Mouse (Mus musculus): Measurements from ENCODE around the gene Alg3. TPM values are rescaled to one million over a fixed set of nuclear protein-coding genes. Genes with fewer than 3 reads are reported as not detected.
A peak's percentile ranks its signal among the peaks of the same experiment; 100 is the strongest.

Gene Alg3
- polyA plus RNA-seq (2012) = 1.2 and 1.4 TPM in 2 replicates

DNA sequence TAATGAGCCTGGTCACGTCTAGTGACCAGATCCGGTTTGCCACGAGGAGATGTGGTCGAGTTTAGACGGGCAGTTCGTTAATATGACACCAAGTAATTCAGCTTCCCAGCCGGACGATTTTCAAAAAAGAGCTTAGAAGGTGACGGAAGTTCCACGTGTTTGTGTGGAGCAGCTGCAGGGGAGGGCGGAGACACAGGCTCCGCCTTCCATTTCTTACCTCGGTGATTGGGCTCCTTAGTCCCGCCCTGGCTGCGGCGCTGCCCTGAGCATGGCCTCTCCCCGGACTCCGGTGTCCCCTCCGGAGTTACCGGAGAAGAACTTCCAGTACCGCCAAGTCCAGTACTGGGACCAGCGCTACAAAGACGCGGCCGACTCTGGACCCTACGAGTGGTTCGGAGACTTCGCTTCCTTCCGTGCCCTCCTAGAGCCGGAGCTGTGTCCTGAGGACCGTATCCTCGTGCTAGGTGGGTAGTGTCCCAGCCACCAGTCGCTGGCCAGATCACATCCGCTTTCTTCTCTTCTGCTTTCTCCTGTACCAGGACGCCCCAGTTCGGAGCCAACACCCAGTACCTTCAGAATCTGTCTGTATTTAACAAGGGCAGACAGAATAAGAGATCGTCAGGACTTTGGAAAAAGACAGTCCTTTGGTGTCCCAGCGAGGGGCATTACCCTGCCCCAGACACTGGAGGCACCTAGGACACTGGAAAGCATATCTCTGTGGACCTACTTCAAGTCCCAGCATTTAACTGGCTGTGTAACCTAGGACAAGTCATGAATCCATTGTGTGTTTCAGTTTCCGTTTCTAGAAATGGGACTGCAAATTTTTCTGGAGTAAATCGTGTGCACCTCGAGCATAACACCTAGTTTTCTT is at the start of gene Alg3, which contains the start of the genes Eef1akmt4 and Gm49333:
Alg3 (minus strand) TSS at position 379 of the 871 bp plus-strand sequence.
Eef1akmt4 (plus strand) TSS at position 237 of the 871 bp plus-strand sequence.
Gm49333 (plus strand) TSS at position 254 of the 871 bp plus-strand sequence.
- TF ChIP-seq GATA1 (IDR thresholded peaks at IDR 0.05; ENCODE audit: low read length) = no peak
- TF ChIP-seq TAL1 (IDR thresholded peaks at IDR 0.05; ENCODE audit: low read length) = no peak
- Histone ChIP-seq H3K4me1 (ENCODE audit: control insufficient read depth) (peaks cover 42% of the 10 kb centered on the region), H3K9me3 (ENCODE audit: control insufficient read depth, low read length) (no peaks in the 10 kb centered on the region)

DNA sequence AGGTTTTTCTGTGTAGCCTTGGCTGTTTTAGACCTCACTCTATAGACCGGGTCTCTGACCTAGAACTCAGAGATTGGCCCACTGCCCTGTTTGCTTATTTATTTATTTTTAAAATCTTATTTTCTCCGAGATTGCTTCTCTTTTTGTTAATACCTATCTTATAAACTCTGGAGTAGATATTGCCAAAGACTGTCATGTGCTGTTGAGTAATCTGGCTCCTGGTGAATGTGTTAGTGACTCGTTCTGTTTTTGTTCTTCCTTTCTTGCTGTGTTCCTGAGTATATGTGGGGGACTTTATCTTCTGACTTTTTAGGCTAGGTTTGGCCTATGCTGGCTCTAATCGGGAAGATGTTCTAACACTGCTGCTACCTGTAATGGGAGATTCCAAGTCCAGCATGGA is 46.1 kb upstream of the Alg3 start:
- no peak overlapping the region for H3K4me3 ChIP-seq (replicated peaks)
- peaks cover 93% of the 10 kb centered on the region for H3K36me3 ChIP-seq (ENCODE audit: control insufficient read depth)
- TF ChIP-seq TAL1 (IDR thresholded peaks at IDR 0.05; ENCODE audit: low read length) = no peak
- TF ChIP-seq GATA1 (IDR thresholded peaks at IDR 0.05; ENCODE audit: low read length) = no peak
- no peaks in the 10 kb centered on the region for H3K27me3 ChIP-seq (ENCODE audit: control insufficient read depth)
- no peaks in the 10 kb centered on the region for H3K9me3 ChIP-seq (ENCODE audit: control insufficient read depth, low read length)
- peaks cover 7% of the 10 kb centered on the region for H3K4me1 ChIP-seq (ENCODE audit: control insufficient read depth)

More for the DNA sequence above, at the start of gene Alg3, which contains the start of the genes Eef1akmt4 and Gm49333:
- Histone ChIP-seq H3K4me3 (replicated peaks) (peak within 1 kb of the TSS; percentile 83), H3K36me3 (ENCODE audit: control insufficient read depth) (peaks cover 26% of the 10 kb centered on the region), H3K27me3 (ENCODE audit: control insufficient read depth) (no peaks in the 10 kb centered on the region)

DNA sequence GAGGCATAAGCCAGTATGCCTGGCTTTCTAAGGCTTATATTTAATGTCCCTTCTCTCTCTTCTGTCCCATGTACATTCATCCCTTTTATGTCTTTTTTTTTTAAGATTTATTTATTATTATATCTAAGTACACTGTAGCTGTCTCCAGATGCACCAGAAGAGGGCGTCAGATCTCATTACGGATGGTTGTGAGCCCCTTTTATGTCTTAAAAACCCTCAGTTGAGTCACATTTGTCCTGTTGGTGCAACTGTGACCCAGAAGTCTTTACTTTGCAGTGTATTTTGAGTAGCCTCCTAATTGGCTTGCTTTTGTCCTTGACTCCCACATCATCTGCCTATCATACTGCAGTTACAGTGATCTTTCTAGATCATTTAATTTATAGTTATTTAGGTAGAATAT is 41.8 kb upstream of the Alg3 start:
- no peaks in the 10 kb centered on the region for H3K9me3 ChIP-seq (ENCODE audit: control insufficient read depth, low read length)
- H3K4me1 ChIP-seq (ENCODE audit: control insufficient read depth) = peaks cover 18% of the 10 kb centered on the region
- H3K4me3 ChIP-seq (replicated peaks) = no peak overlapping the region
- TF ChIP-seq GATA1 (IDR thresholded peaks at IDR 0.05; ENCODE audit: low read length) (no peak), TAL1 (IDR thresholded peaks at IDR 0.05; ENCODE audit: low read length) (no peak)
- H3K27me3 ChIP-seq (ENCODE audit: control insufficient read depth) = no peaks in the 10 kb centered on the region
- peaks cover 50% of the 10 kb centered on the region for H3K36me3 ChIP-seq (ENCODE audit: control insufficient read depth)

DNA sequence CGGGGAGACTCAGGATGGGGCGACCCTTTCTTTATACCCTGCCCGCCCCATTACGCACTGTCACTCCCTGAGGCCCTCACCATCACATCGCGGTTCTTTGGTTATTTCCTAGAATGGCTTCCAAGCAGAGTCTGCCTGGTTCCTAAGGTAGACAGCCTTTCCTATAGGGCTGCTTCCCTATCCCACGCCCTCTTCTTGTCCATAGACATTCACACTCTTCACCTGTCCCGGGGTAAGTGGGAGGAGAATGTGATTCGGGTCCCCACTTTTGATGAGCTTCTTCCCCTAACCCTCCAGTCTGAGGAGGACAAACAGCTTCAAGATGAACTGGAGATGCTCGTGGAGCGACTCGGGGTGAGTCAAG is 40.4 kb upstream of the Alg3 start:
- Histone ChIP-seq H3K4me3 (replicated peaks) (peak overlapping the region; percentile 75), H3K36me3 (ENCODE audit: control insufficient read depth) (peaks cover 36% of the 10 kb centered on the region), H3K27me3 (ENCODE audit: control insufficient read depth) (peaks cover 4% of the 10 kb centered on the region; the same call in 1 of the 2 replicates), H3K4me1 (ENCODE audit: control insufficient read depth) (peaks cover 18% of the 10 kb centered on the region), H3K9me3 (ENCODE audit: control insufficient read depth, low read length) (no peaks in the 10 kb centered on the region)
- TF ChIP-seq GATA1 (IDR thresholded peaks at IDR 0.05; ENCODE audit: low read length) (no peak), TAL1 (IDR thresholded peaks at IDR 0.05; ENCODE audit: low read length) (no peak)

DNA sequence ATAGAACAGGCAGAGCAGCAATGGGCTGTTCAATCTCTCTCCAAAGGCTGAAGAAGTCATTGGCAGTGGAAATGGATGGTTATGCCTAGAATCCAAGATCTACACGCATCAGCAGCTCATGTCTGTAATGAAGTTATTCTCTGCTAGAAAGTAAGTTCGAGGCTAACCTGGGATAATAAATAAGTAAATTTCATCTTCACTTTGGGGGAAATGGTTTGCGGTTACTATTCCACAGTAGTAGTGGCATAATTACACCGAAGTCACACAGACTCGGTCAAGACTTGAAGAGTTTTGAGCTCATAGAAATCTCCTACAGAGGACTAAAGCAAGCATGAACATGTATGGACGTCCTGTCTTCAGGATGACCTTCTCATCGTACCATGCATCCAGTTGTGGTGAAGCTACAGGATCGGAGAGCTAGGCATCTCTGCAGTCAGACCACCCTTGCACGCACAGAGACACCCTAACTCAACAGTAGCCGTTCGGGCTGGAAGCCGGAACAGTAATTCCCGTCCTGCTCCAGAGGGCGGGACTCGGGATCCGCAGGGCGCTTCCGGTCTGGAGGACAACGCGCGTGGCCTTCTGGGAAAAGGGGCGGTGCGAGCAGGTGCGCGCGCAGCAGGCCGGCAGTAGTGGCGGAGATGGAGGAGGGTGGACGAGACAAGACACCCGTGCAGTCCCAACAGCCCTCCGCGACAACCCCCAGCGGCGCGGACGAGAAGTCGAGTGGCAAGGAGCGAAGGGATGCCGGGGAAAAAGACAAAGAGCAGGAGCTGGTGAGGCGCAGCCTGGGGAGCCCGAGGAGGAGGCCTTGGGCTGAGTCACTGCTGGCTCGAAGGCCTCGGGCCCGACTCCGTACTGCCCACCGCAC is 39.8 kb upstream of the Alg3 start, which contains the start of gene Psmd2:
Psmd2 (plus strand) TSS at position 577 of the 871 bp plus-strand sequence.
- Histone ChIP-seq H3K36me3 (ENCODE audit: control insufficient read depth) (peaks cover 30% of the 10 kb centered on the region), H3K4me1 (ENCODE audit: control insufficient read depth) (peaks cover 18% of the 10 kb centered on the region), H3K27me3 (ENCODE audit: control insufficient read depth) (peaks cover 4% of the 10 kb centered on the region; the same call in 1 of the 2 replicates), H3K4me3 (replicated peaks) (peak within 1 kb of the TSS; percentile 75), H3K9me3 (ENCODE audit: control insufficient read depth, low read length) (no peaks in the 10 kb centered on the region)
- TF ChIP-seq TAL1 (IDR thresholded peaks at IDR 0.05; ENCODE audit: low read length) = no peak
- TF ChIP-seq GATA1 (IDR thresholded peaks at IDR 0.05; ENCODE audit: low read length) = no peak

GRCm38 (mm10) chr16:20643911-20644310 is 32.4 kb upstream of the Alg3 start:
- Histone ChIP-seq H3K4me1 (ENCODE audit: control insufficient read depth) (peaks cover 8% of the 10 kb centered on the region), H3K4me3 (replicated peaks) (no peak overlapping the region), H3K9me3 (ENCODE audit: control insufficient read depth, low read length) (no peaks in the 10 kb centered on the region), H3K36me3 (ENCODE audit: control insufficient read depth) (no peaks in the 10 kb centered on the region), H3K27me3 (ENCODE audit: control insufficient read depth) (peaks cover 18% of the 10 kb centered on the region)
- TF ChIP-seq GATA1 (IDR thresholded peaks at IDR 0.05; ENCODE audit: low read length) = no peak
- no peak for TF ChIP-seq TAL1 (IDR thresholded peaks at IDR 0.05; ENCODE audit: low read length)

- H3K27me3 ChIP-seq (ENCODE audit: control insufficient read depth) = peaks cover 24% of the 10 kb centered on the region
- no peak for TF ChIP-seq GATA1 (IDR thresholded peaks at IDR 0.05; ENCODE audit: low read length)
- no peak for TF ChIP-seq TAL1 (IDR thresholded peaks at IDR 0.05; ENCODE audit: low read length)
- no peaks in the 10 kb centered on the region for H3K9me3 ChIP-seq (ENCODE audit: control insufficient read depth, low read length)
- no peaks in the 10 kb centered on the region for H3K36me3 ChIP-seq (ENCODE audit: control insufficient read depth)
- H3K4me1 ChIP-seq (ENCODE audit: control insufficient read depth) = peaks cover 8% of the 10 kb centered on the region
- H3K4me3 ChIP-seq (replicated peaks) = no peak overlapping the region
Measured at GRCm38 (mm10) chr16:20642161-20642560, 30.6 kb upstream of the Alg3 start.

GRCm38 (mm10) chr16:20638367-20638766 is 26.8 kb upstream of the Alg3 start:
- no peak for TF ChIP-seq TAL1 (IDR thresholded peaks at IDR 0.05; ENCODE audit: low read length)
- TF ChIP-seq GATA1 (IDR thresholded peaks at IDR 0.05; ENCODE audit: low read length) = no peak
- Histone ChIP-seq H3K36me3 (ENCODE audit: control insufficient read depth) (no peaks in the 10 kb centered on the region), H3K9me3 (ENCODE audit: control insufficient read depth, low read length) (no peaks in the 10 kb centered on the region), H3K27me3 (ENCODE audit: control insufficient read depth) (peaks cover 16% of the 10 kb centered on the region), H3K4me3 (replicated peaks) (no peak overlapping the region), H3K4me1 (ENCODE audit: control insufficient read depth) (no peaks in the 10 kb centered on the region)

All from erythroblast, embryonic 14.5 days (primary cell).